Comparison of ENCODE assay signal across 24 mouse cellular contexts in the genomic region with DNA sequence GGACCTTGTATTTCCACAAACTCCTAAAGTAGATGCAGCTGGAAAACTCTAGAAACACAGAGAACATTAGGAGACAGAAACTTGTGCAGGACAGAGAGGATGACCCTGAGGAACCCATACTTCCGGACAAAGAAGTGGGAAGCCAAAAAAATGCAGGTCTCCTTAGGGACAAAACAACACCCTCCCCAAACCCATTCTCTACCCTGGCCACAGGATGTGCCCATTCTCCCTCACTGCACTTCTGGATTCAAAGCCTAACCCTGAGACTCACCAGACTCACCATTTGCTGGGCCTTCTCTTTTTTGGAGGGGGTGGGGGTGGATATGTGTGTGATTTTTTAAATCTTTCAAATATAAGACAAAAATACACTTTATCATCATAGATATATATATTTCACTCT. TPM values are rescaled to one million over a fixed set of nuclear protein-coding genes. Genes with fewer than 3 reads are reported as not detected.
"Had no signal": no experiment of that assay in that cellular context is flagged by ENCODE, and none has a peak within 500 bp of the region (broad histone marks: within the 10 kb centered on the region; RNA-seq: fewer than 3 reads in every experiment).

No protein-coding gene starts in this region.

- ATAC-seq: liver, postnatal 0 days; lung, postnatal 0 days; midbrain, embryonic 13.5 days; midbrain, embryonic 16.5 days had no signal

- H3K36me3 ChIP-seq: liver, embryonic 15.5 days; lung, embryonic 15.5 days; midbrain, embryonic 13.5 days; neural tube, embryonic 13.5 days; stomach, embryonic 15.5 days had no signal

- H3K4me3 ChIP-seq: liver, embryonic 15.5 days; lung, embryonic 15.5 days; megakaryocyte, embryonic 14.5 days; midbrain, embryonic 13.5 days; neural tube, embryonic 13.5 days; stomach, embryonic 15.5 days had no signal

- DNase-seq: liver, postnatal 0 days; lung, adult 2 months; lung, postnatal 14 days; lung, postnatal 36 days; right cerebral cortex, postnatal 14 days; thymus, adult 2 months; thymus, postnatal 25 days; thymus, postnatal 4 days had no signal

- H3K9ac ChIP-seq: liver, embryonic 15.5 days; liver, postnatal 0 days; lung, embryonic 15.5 days; midbrain, embryonic 13.5 days; neural tube, embryonic 13.5 days; stomach, embryonic 15.5 days had no signal

- H3K4me2 ChIP-seq: liver, embryonic 15.5 days; lung, embryonic 15.5 days; midbrain, embryonic 13.5 days; neural tube, embryonic 13.5 days; stomach, embryonic 15.5 days had no signal

- H3K4me1 ChIP-seq: liver, embryonic 15.5 days had no signal

- H3K27ac ChIP-seq: liver, embryonic 15.5 days; lung, embryonic 15.5 days; macrophage; midbrain, embryonic 13.5 days; neural tube, embryonic 13.5 days; stomach, embryonic 15.5 days; stomach, postnatal 0 days had no signal

- H3K9me3 ChIP-seq: liver, embryonic 15.5 days; lung, embryonic 15.5 days; megakaryocyte, embryonic 14.5 days; midbrain, embryonic 13.5 days; neural tube, embryonic 13.5 days; stomach, embryonic 15.5 days had no signal

RNA-seq across cellular contexts. Expression of a gene that starts 5.7 kb away (rescaled TPM):
- total RNA-seq: megakaryocyte progenitor cell, adult 5-6 weeks; monocyte, adult 5-6 weeks; neutrophil, adult 5-6 weeks had no signal
- polyA plus RNA-seq: liver, embryonic 15.5 days; liver, postnatal 0 days; lung, adult 2 months; lung, embryonic 15.5 days; lung, postnatal 0 days; macrophage; neural tube, embryonic 11.5 days; neural tube, embryonic 13.5 days; spleen, adult 2 months; stomach, embryonic 15.5 days; stomach, postnatal 0 days; thymus, adult 2 months; urinary bladder, adult 2 months had no signal

RNA-seq across cellular contexts. Expression of a gene that starts 54.9 kb away (rescaled TPM):
- total RNA-seq: megakaryocyte progenitor cell, adult 5-6 weeks; monocyte, adult 5-6 weeks; neutrophil, adult 5-6 weeks had no signal
- polyA plus RNA-seq: liver, embryonic 15.5 days; liver, postnatal 0 days; lung, adult 2 months; lung, embryonic 15.5 days; lung, postnatal 0 days; macrophage; midbrain, embryonic 13.5 days; midbrain, embryonic 16.5 days; neural tube, embryonic 11.5 days; neural tube, embryonic 13.5 days; spleen, adult 2 months; stomach, embryonic 15.5 days; stomach, postnatal 0 days; thymus, adult 2 months; urinary bladder, adult 2 months had no signal
